Mouse (Mus musculus) ovary, adult 2 months (tissue): ENCODE data around the gene Hddc3. TPM values are rescaled to one million over a fixed set of nuclear protein-coding genes. Genes with fewer than 3 reads are reported as not detected.

Experiments
- polyA plus RNA-seq: library from polyadenylated mRNA; depleted of rRNA; stranded (reverse); fragments of >200 nt; gene quantifications from 2 replicates; pipeline ENCODE4 v1.2.3, GENCODE M21; 2012; rRNA removed

Hddc3 gene
- polyA plus RNA-seq = 34.4 and 38.4 TPM in 2 replicates

GRCm38 (mm10) chr7:80342858-80343257, at the start of gene Hddc3:
TSS of gene Hddc3 (plus strand) at chr7:80343104.

DNA sequence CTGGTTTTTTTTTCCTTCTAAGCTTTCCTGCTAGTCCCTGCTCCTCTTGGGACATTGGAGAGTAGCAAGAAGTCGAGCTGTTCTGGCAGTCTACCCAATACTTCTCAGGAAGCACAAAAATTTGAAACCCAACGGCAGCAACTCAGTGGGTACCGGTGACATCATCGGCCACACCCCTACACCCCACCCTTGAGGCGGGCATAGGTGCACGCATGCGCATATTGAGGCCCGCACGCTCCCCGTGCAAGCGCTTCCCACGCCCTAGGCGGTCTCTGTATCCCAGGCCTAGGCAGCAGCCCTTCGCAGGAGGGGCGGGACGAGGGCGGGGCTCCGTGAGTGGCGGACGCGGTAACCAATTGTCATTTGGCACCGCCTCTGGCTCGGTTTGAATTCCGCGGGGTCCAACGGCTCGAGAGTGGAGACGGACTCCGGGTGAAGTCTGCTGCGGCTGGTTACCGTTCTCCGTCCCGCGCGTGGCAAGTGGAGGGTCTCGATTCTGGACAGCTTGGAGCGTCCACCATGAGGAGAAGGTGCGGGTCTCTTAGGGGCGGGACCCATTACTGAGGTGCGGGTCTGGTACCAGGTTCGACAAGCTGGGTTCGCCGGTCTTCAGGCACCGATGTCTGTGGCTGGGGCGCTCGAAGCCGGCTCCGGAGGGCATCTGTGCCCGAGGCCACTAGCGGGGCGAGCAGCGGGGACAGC, 48.7 kb upstream of the Hddc3 start, which contains the start of gene Prc1:
Gene Prc1 (plus strand): TSS at position 389 of the 702 bp plus-strand sequence.

DNA sequence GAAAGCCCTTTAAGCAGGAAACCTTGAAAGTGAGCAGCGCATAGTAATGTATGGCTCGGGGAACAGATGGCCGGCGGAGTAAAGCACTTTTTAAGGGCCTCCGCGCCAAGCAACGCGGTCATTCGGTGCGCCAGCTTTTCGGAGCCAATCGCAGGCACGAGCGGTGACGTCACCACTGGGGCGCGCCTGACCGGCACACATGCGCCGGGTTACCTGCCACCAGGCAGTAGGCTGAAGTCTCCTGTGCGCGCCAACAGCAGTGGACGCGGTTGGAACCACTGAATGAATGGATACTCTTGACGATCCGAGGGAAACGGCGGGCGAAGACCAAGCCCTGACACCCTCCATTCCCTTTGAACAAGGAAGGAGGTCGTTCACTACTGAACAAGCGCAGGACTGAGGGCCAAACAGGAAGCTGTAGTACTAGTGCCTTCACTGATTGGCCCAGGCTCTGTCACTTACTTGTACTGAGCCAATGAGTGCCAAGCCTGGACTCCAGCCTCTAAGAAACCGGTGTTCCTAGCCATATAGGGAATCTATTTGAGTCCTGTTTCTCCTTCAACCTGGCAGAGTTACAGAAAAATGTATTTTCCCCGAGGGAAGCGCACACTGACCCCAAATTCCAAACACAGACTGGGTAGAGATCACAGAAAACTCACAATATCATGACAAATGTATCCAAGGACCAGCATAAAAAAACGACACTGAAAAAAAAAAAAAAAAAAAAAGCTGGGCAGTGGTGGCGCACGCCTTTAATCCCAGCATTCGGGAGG, 18.7 kb upstream of the Hddc3 start, which contains the start of gene Rccd1:
Gene Rccd1 (minus strand): TSS at position 412 of the 773 bp plus-strand sequence.

GRCm38 (mm10) chr7:80340793-80341192, 2.1 kb upstream of the Hddc3 start, which contains the start of gene Unc45a:
TSS of gene Unc45a (minus strand) at chr7:80341005.

DNA sequence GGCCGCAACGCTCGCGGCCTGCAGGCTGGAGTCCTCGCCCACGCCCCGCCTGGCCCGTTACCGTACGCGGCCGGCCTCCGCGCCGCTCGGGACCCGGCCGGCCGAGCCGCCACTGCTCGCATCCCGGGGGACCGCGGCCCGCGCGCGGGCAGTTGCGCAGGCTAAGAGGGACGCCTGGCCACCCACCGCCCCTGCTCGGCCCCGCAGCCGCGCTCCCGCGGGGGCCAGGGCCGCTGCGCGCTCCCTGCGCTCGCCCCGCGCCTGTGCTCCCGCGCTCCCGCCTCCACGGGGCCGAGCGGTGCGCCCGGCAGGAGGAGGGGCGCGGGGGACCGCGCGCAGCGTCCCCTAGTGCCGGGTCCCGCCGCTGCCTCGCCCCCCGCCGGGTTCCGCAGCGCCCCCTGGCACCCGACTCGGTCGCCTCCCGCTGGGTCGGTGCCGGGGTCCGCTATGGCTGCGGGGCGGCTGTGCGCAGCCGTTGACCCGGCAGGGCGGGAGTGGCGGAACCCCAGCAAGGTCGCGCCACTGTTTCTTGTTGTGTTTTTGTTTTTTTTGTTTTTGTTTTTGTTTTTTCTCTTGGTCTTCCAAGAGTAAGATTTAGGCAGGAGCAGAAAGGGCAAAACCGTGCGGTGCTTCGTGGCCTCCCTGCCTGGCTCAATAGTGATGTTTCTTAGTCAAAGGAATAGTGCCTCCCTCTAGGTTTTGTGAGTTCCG, 28.3 kb downstream of the Hddc3 start, which contains the start of gene Man2a2:
Gene Man2a2 (minus strand): TSS at position 335 of the 711 bp plus-strand sequence.

DNA sequence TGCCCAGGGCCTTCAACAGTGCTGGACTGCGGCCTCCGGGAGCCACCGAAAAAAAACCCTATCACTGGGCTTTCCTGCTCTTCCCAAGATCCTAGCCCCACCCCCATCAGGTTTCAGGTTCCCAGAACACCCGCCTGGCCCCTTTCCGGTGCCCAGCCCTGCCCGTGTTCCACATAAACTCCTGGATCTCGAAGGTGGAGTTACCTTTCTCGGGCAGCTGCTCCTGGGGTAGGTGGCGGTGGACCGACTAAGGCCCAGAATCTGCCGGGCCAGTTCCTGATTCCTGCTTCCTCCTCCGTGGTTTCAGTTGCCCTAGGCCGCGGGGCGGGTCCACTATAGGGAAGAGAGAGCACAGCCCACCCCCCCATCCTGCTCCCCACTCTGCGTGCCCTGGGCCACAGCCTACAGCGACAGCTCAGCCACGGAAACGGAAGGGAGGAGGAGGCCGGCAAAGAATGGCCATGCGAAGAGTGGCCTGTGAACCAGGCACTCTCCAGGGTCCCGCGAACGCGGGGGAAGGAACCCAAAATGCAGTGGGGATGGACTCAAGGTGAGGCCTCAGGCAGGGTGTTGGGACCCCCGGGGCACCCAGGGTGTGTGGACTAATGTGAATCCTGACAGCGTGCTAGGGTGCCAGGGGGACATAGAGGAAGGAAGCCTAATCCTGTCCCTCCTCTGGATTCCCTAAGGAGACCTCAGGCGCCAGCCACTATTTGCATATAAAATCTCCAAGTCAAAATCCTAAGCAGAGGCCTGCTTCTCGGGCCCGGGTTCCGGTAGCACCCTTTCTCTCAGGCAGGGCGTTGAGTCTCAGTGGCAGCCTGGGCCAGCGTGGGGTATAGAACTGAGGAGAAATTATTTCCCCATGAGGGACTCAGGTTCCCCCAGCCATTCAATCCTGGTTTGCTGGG, 45.0 kb downstream of the Hddc3 start, which contains the start of gene Fes:
Gene Fes (minus strand): TSS at position 314 of the 911 bp plus-strand sequence.

Other genes starting within 250 kb of the Hddc3 start
- 201 and 250 TPM in 2 replicates for gene Idh2, start 227.7 kb upstream of the Hddc3 start, polyA plus RNA-seq
- gene Sema4b, start 156.3 kb upstream of the Hddc3 start, polyA plus RNA-seq = 60.8 and 62.2 TPM in 2 replicates
- 93.4 and 103 TPM in 2 replicates for gene Cib1, start 110.3 kb upstream of the Hddc3 start, polyA plus RNA-seq
- 2.4 and 2.7 TPM in 2 replicates for gene Gdpgp1, start 110.2 kb upstream of the Hddc3 start, polyA plus RNA-seq
- gene Ttll13, start 96.7 kb upstream of the Hddc3 start, polyA plus RNA-seq = 1.2 and 1.3 TPM in 2 replicates
- gene Ngrn, start 81.9 kb upstream of the Hddc3 start, polyA plus RNA-seq = 25.8 and 29.8 TPM in 2 replicates
- 8.8 and 13.5 TPM in 2 replicates for gene Vps33b, start 73.5 kb upstream of the Hddc3 start, polyA plus RNA-seq
- 18.5 and 34.2 TPM in 2 replicates for gene Prc1, start 48.7 kb upstream of the Hddc3 start, polyA plus RNA-seq
- 15.9 and 19.6 TPM in 2 replicates for gene Rccd1, start 18.6 kb upstream of the Hddc3 start, polyA plus RNA-seq
- 126 and 132 TPM in 2 replicates for gene Unc45a, start 2.1 kb upstream of the Hddc3 start, polyA plus RNA-seq
- 155 and 175 TPM in 2 replicates for gene Man2a2, start 28.3 kb downstream of the Hddc3 start, polyA plus RNA-seq
- gene Fes, start 44.8 kb downstream of the Hddc3 start, polyA plus RNA-seq = 20.7 and 30.8 TPM in 2 replicates
- 154 and 156 TPM in 2 replicates for gene Furin, start 62.3 kb downstream of the Hddc3 start, polyA plus RNA-seq
- 0.57 and 1.7 TPM in 2 replicates for gene Blm, start 192.0 kb downstream of the Hddc3 start, polyA plus RNA-seq